In the genomic region with DNA sequence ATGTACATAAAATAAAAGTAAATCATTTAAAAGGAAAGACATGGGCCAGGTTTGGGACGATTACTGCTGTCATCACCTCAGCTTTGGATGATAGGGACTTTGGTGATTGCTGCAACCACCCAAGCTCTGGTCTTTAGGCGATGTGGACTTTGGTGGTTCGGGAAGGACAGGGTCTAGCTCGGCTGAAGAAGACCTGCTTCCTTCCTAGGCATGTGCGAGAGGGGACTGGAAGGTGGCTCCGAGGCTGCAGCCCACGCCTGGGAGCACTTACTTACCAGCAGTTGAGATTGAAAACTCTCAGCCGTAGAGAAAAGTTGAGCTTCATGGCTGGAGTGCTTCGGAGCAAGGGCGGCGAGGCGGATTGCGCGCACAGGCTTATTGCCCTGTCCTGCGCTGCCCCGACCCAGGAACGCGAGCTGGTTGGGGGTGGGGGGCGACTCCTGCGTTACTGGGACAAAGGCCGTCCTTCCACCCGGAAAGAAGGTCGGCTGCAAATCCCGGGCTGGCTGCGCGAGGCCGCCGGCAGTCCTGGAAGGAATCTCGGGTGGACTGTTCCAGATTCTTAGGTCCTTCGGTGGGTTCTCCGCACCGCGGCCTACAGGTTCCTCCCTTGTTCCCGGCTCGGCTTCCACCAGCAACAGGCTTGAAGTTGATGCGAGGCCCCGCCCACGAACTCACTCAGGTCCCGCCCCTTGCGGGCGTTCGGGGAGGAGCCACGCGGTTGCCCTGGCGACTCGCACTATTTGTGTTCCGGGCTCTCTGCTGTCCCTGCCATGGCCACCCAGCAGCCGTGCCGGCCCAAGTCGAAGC, we compare ENCODE assay signal across 1 mouse cellular context.
TF ChIP-seq lines count a peak whose summit lies in the region.

TSS of gene Smpd2 (minus strand) at position 662 of the 810 bp plus-strand sequence.
TSS of gene Ppil6 (plus strand) at position 732 of the 810 bp plus-strand sequence.

TF ChIP-seq in CH12.LX, 34 proteins besides CTCF, POLR2A, EP300 and RAD21:
- TF ChIP-seq TCF12 (IDR thresholded peaks at IDR 0.05; ENCODE audit: low read depth, low read length) (no peak; the same call in 1 of the 2 replicates), HCFC1 (IDR thresholded peaks at IDR 0.05; ENCODE audit: low read depth, low read length) (peak; percentile 40; the same call in 1 of the 2 replicates), ZMIZ1 (IDR thresholded peaks at IDR 0.05; ENCODE audit: low read depth, low read length) (no peak), KAT2A (IDR thresholded peaks at IDR 0.05; ENCODE audit: insufficient replicate concordance, low read length) (no peak), MYC (IDR thresholded peaks at IDR 0.05; ENCODE audit: low read depth, low read length) (0 out of 2 replicates have a peak, but pooled peaks have one; percentile 25), JUND (conservative IDR thresholded peaks at IDR 0.05; ENCODE audit: low read depth, low read length) (no peak), RCOR1 (conservative IDR thresholded peaks at IDR 0.05; ENCODE audit: low read depth, low read length) (no peak), MXI1 (IDR thresholded peaks at IDR 0.05; ENCODE audit: low read depth, low read length) (peak; percentile 93), USF1 (IDR thresholded peaks at IDR 0.05; ENCODE audit: low read depth, low read length) (no peak), SMC3 (IDR thresholded peaks at IDR 0.05; ENCODE audit: low read depth, low read length) (0 out of 2 replicates have a peak, but pooled peaks have one; percentile 2), NELFE (IDR thresholded peaks at IDR 0.05; ENCODE audit: low read depth, low read length) (peak; percentile 41; the same call in 1 of the 2 replicates), ELF1 (IDR thresholded peaks at IDR 0.05; ENCODE audit: low read depth, low read length) (peak; percentile 48; the same call in 1 of the 2 replicates)
